Mouse (Mus musculus) hindbrain, embryonic 10.5 days (tissue): ENCODE measurements around the gene Kat2a. TPM values are rescaled to one million over a fixed set of nuclear protein-coding genes. Genes with fewer than 3 reads are reported as not detected.

Experiments used
- DNase-seq: peaks from one replicate; pipeline ENCODE4 v3.0.0-alpha.2; 2017; ENCODE audit warnings: low spot score
- H3K27ac ChIP-seq: fragments of 300-500 bp; sonication (generic); 2 replicates; pipeline ENCODE4 v1.5.1; 2016; ENCODE audit warnings: mild to moderate bottlenecking, moderate library complexity
- H3K27me3 ChIP-seq: fragments of 300-500 bp; sonication (generic); 2 replicates; pipeline ENCODE4 v1.6.1; 2016; ENCODE audit warnings: mild to moderate bottlenecking; ENCODE audit not compliant: poor library complexity, insufficient read depth, severe bottlenecking
- H3K36me3 ChIP-seq: fragments of 300-500 bp; sonication (generic); 2 replicates; pipeline ENCODE4 v1.6.1; 2016; ENCODE audit warnings: mild to moderate bottlenecking, moderate library complexity
- H3K4me1 ChIP-seq: fragments of 300-500 bp; sonication (generic); replicated peaks from 2 replicates; pipeline ENCODE4 v1.6.1; 2016; ENCODE audit warnings: mild to moderate bottlenecking
- H3K4me3 ChIP-seq: fragments of 300-500 bp; sonication (generic); 2 replicates; pipeline ENCODE4 v1.5.1; 2016; ENCODE audit warnings: mild to moderate bottlenecking, moderate library complexity
- H3K9me3 ChIP-seq: fragments of 300-500 bp; sonication (generic); 2 replicates; pipeline ENCODE4 v1.6.1; 2016; ENCODE audit warnings: mild to moderate bottlenecking, moderate library complexity
- WGBS: fragments of 180-500 bp; shearing (Covaris S2); methylation state at CpG from one replicate; pipeline ENCODE4 v1.1.7; 2016; 5-methylcytosine and 5-hydroxymethylcytosine counted together
- polyA plus RNA-seq: library from polyadenylated mRNA; unstranded; fragments of >200 nt; fragmentation: Nextera tagmentation; extraction: Ambion mirVana; gene quantifications from 2 replicates; pipeline ENCODE4 v1.2.1, GENCODE M21; 2016

Kat2a gene
- polyA plus RNA-seq, result 70.8 and 71.3 TPM in 2 replicates

DNA sequence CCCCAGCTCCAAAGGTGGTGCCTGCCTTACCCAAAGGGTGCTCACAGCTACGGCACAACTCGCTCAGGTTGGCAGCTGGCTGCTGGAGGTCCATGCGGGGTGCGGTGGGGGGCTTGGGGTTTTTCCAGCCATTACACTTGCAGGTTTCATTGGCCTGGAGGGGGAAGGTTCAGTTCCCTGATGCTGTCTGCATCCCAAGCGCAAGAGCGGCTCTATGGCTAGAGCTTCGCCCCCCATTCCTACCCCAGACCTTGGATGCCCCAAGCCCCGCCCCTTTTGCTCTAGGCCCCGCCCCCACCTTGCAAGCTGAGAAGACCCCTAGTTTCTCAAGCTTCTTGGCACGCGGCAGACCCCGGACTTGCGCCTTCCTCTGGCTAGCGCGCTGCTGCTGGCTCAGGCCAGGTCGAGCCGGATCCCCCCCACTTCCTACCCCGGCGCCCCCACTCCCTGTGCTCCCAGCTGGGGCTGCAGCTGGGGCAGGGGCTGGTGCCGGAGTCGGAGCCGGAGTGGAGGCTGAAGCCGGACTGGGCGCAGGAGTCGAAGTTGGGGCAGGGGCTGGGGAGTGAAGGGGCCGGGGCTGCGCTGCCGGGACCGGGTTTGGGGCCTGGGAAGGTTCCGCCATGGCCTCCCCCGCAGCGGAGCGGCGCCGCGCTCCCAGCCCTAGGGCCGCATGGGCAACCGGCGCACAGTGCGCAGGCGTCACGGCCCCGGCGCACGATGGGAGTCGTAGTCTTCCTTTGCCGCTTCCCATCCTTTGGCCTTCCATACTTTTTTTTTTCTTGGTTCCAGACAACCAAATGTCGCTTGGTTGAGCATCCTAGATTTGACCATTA, at the start of gene Kat2a:
Gene Kat2a, minus strand, starts transcription at position 683 of the 833 bp plus-strand sequence.
- Histone ChIP-seq H3K4me3 (peak within 1 kb of the TSS; percentile 98), H3K36me3 (peaks cover 65% of the 10 kb centered on the region), H3K9me3 (no peaks in the 10 kb centered on the region), H3K4me1 (peaks cover 54% of the 10 kb centered on the region), H3K27me3 (no peaks in the 10 kb centered on the region), H3K27ac (peak within 1 kb of the TSS; percentile 99)
- peak; percentile 80 for DNase-seq
- WGBS, result 2% methylated on average over 48 of the region's 48 CpGs

- WGBS, result 1% methylated on average over 27 of the region's 27 CpGs
- H3K36me3 ChIP-seq, result no peaks in the 10 kb centered on the region
- peaks cover 60% of the 10 kb centered on the region for H3K27me3 ChIP-seq
- peak overlapping the region; percentile 76 for H3K27ac ChIP-seq
- no peaks in the 10 kb centered on the region for H3K9me3 ChIP-seq
- DNase-seq, result peak; percentile 93
- H3K4me1 ChIP-seq, result peaks cover 30% of the 10 kb centered on the region
- H3K4me3 ChIP-seq, result peak overlapping the region; percentile 57
Measured at GRCm38 (mm10) chr11:100761547-100762045, 49.3 kb upstream of the Kat2a start.

- no peaks in the 10 kb centered on the region for H3K36me3 ChIP-seq
- H3K27me3 ChIP-seq, result peaks cover 62% of the 10 kb centered on the region
- peak within 1 kb of the TSS; percentile 81 for H3K27ac ChIP-seq
- WGBS, result under 1% methylated on average over 51 of the region's 51 CpGs
- H3K4me3 ChIP-seq, result peak within 1 kb of the TSS; percentile 60
- H3K4me1 ChIP-seq, result peaks cover 30% of the 10 kb centered on the region
- DNase-seq, result peak; percentile 42
- H3K9me3 ChIP-seq, result no peaks in the 10 kb centered on the region
Measured at GRCm38 (mm10) chr11:100759611-100760233, 47.5 kb upstream of the Kat2a start, which contains the start of gene Kcnh4. Gene Kcnh4 (minus strand): TSS chr11:100759942.

DNA sequence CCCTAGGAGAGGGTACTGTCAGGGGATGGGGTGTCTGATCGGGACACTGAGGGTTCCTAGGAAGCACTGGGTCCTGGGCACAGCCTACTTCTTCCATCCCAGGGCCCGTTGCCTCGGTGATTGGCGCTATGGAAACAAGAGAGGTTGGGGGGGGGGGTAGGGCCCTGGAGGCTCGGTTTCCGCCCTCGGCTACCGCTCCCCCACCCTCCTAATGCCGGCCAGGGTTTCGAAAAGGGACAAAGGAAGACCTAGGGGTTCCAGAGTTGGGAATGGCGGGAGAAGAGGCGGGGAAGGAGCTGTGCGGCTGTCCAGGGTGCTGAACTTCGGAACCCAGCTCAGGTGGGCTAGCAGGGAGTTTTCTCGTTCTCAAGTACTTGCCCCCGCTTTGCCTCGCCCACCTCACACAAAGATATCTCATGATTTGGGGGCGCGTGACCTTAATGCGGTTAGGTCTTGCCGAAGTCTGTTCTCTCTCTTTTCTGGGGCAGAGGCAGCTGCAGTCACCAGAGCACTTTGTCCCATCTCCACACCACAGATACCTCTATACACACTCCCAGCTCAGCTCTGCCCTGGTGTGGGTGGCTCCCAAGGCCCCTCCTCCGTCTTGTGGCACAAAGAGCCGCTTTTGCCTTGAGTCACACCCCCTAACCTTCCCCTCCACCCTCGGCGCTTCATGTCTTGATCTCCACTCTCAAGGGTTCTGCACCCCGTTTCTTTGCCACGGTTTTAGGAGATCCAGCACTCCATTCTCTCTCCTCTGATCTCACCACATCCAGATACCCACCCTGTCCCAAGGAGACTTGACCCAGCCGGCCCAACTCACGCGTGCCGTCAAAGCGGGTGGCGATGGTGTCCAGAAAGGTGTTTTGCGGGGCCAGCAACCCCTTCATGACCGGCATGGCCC, 46.7 kb upstream of the Kat2a start:
- Histone ChIP-seq H3K9me3 (no peaks in the 10 kb centered on the region), H3K27ac (peak overlapping the region; percentile 81), H3K27me3 (peaks cover 62% of the 10 kb centered on the region), H3K36me3 (no peaks in the 10 kb centered on the region), H3K4me3 (peak overlapping the region; percentile 60), H3K4me1 (peaks cover 30% of the 10 kb centered on the region)
- under 1% methylated on average over 35 of the region's 35 CpGs for WGBS
- DNase-seq, result peak; percentile 79

DNA sequence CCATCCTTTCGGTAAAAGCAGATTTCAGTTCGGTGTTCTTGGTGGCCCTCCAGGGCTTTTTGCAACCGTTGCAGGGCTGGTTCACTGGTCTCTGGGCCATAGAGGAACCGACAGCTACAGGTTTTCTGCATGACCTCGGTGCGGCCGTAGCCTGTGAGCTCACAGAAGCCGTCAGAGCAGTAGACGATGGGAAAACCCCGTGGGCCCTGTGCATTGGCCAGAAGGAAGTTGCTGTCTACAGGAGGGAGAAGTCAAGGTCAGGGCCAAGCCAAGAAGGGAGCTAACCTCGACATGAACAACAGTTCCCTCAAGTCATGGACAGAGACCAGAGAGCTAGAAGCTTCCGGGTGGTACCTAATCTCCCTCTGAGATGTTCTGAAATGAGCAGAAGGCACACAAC, 45.3 kb upstream of the Kat2a start:
- Histone ChIP-seq H3K27me3 (peaks cover 53% of the 10 kb centered on the region), H3K4me1 (peaks cover 30% of the 10 kb centered on the region), H3K4me3 (no peak overlapping the region), H3K27ac (no peak overlapping the region), H3K9me3 (no peaks in the 10 kb centered on the region), H3K36me3 (no peaks in the 10 kb centered on the region)
- DNase-seq, result no peak
- WGBS, result 89% methylated on average over 12 of the region's 12 CpGs

DNA sequence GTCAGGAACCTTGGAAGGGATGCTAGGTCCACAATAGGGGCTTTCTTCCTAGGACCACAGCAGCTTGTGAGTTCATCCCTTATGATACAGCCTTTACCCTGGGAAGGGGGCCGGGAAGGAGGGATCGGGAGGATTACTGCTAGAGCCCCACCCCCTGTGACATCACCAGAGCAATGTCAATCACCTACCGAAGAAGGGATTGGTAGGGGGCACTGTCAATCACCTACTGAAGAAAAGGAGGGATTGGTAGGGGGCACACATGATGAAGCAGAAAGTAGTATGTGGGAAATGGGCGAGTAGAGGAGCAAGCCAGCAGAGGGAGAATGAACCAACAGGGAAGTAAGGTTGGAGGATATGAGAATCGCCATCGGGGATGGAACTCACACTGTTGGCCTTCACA, 44.2 kb upstream of the Kat2a start:
- Histone ChIP-seq H3K9me3 (no peaks in the 10 kb centered on the region), H3K27ac (no peak overlapping the region), H3K4me1 (peaks cover 28% of the 10 kb centered on the region), H3K4me3 (no peak overlapping the region), H3K27me3 (peaks cover 51% of the 10 kb centered on the region), H3K36me3 (no peaks in the 10 kb centered on the region)
- DNase-seq, result no peak
- WGBS, result 63% methylated on average over 6 of the region's 6 CpGs

GRCm38 (mm10) chr11:100754693-100755057, 42.4 kb upstream of the Kat2a start:
- WGBS, result 90% methylated on average over 3 of the region's 3 CpGs
- DNase-seq, result no peak
- H3K27me3 ChIP-seq, result peaks cover 46% of the 10 kb centered on the region
- H3K9me3 ChIP-seq, result no peaks in the 10 kb centered on the region
- H3K36me3 ChIP-seq, result 0 out of 2 replicates have a peak, but pooled peaks cover 7% of the 10 kb centered on the region
- no peak overlapping the region for H3K4me3 ChIP-seq
- no peak overlapping the region for H3K27ac ChIP-seq
- H3K4me1 ChIP-seq, result peaks cover 18% of the 10 kb centered on the region

DNA sequence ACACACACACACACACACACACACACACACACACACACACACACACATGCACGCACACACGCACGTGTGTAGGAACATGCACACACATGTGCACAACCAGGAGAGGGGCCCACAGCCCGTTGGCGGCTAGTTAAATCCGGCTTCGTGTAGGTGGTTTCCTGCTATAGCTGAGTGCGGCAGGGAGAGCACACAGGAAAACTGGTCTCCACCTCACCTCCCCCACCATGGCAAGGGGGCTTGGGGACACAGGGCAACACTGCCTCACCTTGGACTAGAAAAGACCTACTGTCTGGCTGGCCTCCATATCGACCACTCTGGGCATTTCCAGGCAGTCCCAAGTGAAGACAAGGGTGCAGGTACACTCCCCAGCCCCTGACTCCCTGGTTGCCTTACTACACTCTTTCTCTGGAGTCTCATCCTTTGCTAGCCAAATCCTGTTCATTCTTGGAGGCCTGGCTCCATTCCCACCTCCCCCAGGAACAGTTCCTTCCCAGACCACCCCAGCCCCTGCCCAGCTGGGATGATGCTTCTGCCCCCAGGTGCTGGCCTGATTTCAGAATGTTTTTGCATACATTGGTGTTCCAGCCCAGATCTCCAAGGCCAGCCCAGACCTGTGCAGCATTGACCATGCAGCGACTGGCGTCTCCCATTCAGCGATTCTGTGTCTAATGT, 41.9 kb upstream of the Kat2a start:
- no peak overlapping the region for H3K27ac ChIP-seq
- H3K4me1 ChIP-seq, result peaks cover 13% of the 10 kb centered on the region
- H3K4me3 ChIP-seq, result no peak overlapping the region
- no peak for DNase-seq
- H3K27me3 ChIP-seq, result peaks cover 46% of the 10 kb centered on the region
- 0 out of 2 replicates have a peak, but pooled peaks cover 7% of the 10 kb centered on the region for H3K36me3 ChIP-seq
- H3K9me3 ChIP-seq, result no peaks in the 10 kb centered on the region
- 85% methylated on average over 12 of the region's 12 CpGs for WGBS

DNA sequence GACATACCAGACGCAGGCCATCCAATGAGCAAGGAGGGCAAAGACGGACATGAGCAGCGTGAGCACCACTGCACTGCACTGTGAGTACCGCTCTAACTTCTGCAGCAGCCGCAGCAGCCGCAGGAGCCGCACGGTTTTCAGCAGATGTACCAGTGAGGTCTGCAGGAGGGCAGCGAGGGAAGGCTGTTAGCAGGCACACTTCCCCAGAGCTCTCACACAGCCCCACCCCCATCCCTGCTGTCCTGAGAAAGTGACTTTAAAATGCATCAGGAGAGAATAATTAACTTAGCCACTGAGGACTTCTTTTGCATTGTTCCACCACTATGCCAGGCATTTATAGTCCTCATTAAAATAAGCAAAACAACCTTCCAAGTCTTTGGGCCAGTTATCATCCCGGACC, 40.0 kb upstream of the Kat2a start:
- DNase-seq, result no peak
- no peak overlapping the region for H3K27ac ChIP-seq
- H3K36me3 ChIP-seq, result 0 out of 2 replicates have a peak, but pooled peaks cover 7% of the 10 kb centered on the region
- peaks cover 40% of the 10 kb centered on the region for H3K27me3 ChIP-seq
- no peak overlapping the region for H3K4me3 ChIP-seq
- H3K4me1 ChIP-seq, result 0 out of 2 replicates have a peak, but pooled peaks cover 5% of the 10 kb centered on the region
- H3K9me3 ChIP-seq, result no peaks in the 10 kb centered on the region
- WGBS, result 41% methylated on average over 10 of the region's 10 CpGs

DNA sequence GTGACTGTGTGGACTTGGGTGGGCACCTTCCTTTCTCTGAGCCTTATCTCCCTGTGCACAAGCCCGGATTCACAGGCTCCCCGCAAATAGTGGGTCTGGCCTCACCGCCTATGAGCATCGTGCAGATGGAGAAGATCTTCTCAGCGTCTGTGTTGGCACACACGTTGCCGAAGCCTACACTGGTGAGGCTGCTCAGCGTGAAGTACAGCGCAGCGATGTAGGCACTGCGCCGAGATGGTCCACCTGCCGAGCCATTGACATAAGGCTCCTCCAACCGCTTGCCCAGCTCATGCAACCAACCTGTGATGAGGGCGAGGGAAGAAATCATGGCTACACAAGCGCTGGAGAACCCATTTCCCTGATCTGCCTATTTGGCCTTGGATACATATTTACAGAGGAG, 37.9 kb upstream of the Kat2a start:
- H3K9me3 ChIP-seq, result no peaks in the 10 kb centered on the region
- 90% methylated on average over 16 of the region's 16 CpGs for WGBS
- H3K36me3 ChIP-seq, result 0 out of 2 replicates have a peak, but pooled peaks cover 7% of the 10 kb centered on the region
- DNase-seq, result no peak
- peaks cover 44% of the 10 kb centered on the region for H3K27me3 ChIP-seq
- no peak overlapping the region for H3K4me3 ChIP-seq
- no peak overlapping the region for H3K27ac ChIP-seq
- H3K4me1 ChIP-seq, result peaks cover 14% of the 10 kb centered on the region; the same call in 1 of the 2 replicates

DNA sequence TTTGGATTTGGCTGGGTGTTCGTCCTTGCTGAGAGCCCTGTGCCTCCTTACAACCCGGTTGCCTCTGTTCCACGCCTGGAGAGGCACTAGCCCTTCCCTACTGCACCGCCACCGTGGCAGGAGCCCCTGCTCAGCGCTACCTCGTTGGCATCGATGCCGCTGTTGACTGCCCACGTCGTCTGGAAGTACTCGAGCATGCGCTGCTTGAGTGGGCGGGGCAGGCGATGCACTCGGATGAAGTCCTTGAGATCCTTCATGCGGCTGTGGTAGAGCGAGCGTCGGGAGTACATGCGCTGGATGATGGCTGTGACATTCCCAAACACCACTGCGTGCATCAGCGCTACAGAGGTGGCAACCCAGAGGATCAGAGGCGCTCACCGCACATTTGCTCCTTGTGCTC, 37.2 kb upstream of the Kat2a start:
- Histone ChIP-seq H3K9me3 (no peaks in the 10 kb centered on the region), H3K4me1 (peaks cover 15% of the 10 kb centered on the region; the same call in 1 of the 2 replicates), H3K36me3 (0 out of 2 replicates have a peak, but pooled peaks cover 7% of the 10 kb centered on the region), H3K4me3 (no peak overlapping the region), H3K27me3 (peaks cover 44% of the 10 kb centered on the region), H3K27ac (no peak overlapping the region)
- DNase-seq, result no peak
- 48% methylated on average over 25 of the region's 25 CpGs for WGBS

DNA sequence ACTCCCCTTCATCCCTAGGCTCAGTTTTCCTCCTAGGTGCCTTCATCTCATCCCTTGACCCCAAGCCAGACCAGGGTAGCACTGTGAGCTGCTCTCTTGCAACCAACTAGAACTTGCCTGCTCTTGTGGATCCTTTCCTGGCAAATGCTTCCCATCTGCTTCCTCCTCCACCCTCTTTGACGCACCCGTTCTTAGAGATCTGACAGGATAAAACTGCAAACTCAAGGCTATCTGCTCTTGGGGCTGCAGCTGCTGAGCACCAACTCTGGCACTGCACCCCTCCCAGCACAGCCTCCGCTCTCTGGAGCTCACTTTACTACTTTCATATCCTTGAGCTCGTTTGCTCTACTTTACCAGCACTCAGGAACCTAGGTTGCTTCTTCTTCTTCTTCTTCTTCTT, 36.4 kb upstream of the Kat2a start:
- Histone ChIP-seq H3K4me1 (peaks cover 15% of the 10 kb centered on the region; the same call in 1 of the 2 replicates), H3K4me3 (no peak overlapping the region), H3K27ac (no peak overlapping the region), H3K36me3 (0 out of 2 replicates have a peak, but pooled peaks cover 7% of the 10 kb centered on the region), H3K27me3 (peaks cover 44% of the 10 kb centered on the region), H3K9me3 (no peaks in the 10 kb centered on the region)
- no peak for DNase-seq
- WGBS, result 90% methylated on average over 4 of the region's 4 CpGs
